Mouse (Mus musculus) stomach, embryonic 15.5 days (tissue): ENCODE data around the gene Esd. TPM values are rescaled to one million over a fixed set of nuclear protein-coding genes. Genes with fewer than 3 reads are reported as not detected.

Experiments
- ATAC-seq: fragments of 200-750 bp; cut with Nextera tagmentation; 2 replicates; pipeline ENCODE4 v1.8.0; 2017; ENCODE audit warnings: low read depth, moderate number of reproducible peaks, moderate TSS enrichment; ENCODE audit not compliant: insufficient read depth, low FRiP score
- H3K27ac ChIP-seq: fragments of 300-500 bp; sonication (generic); 2 replicates; pipeline ENCODE4 v1.5.1; 2015; ENCODE audit warnings: mild to moderate bottlenecking, inconsistent platforms
- H3K27me3 ChIP-seq: fragments of 300-500 bp; sonication (generic); replicated peaks from 2 replicates; pipeline ENCODE4 v1.6.1; 2015; ENCODE audit warnings: inconsistent platforms
- H3K36me3 ChIP-seq: fragments of 300-500 bp; sonication (generic); 2 replicates; pipeline ENCODE4 v1.6.1; 2015; ENCODE audit warnings: inconsistent platforms
- H3K4me1 ChIP-seq: fragments of 300-500 bp; sonication (generic); 2 replicates; pipeline ENCODE4 v1.6.1; 2015; ENCODE audit warnings: inconsistent platforms
- H3K4me2 ChIP-seq: fragments of 300-500 bp; sonication (generic); 2 replicates; pipeline ENCODE4 v1.6.1; 2015; ENCODE audit warnings: mild to moderate bottlenecking, inconsistent platforms
- H3K4me3 ChIP-seq: fragments of 300-500 bp; sonication (generic); replicated peaks from 2 replicates; pipeline ENCODE4 v1.5.1; 2015; ENCODE audit warnings: inconsistent platforms
- H3K9ac ChIP-seq: fragments of 300-500 bp; sonication (generic); 2 replicates; pipeline ENCODE4 v1.6.1; 2015; ENCODE audit warnings: inconsistent platforms
- H3K9me3 ChIP-seq: fragments of 300-500 bp; sonication (generic); 2 replicates; pipeline ENCODE4 v1.6.1; 2016; ENCODE audit warnings: inconsistent platforms
- WGBS: fragments of 180-500 bp; shearing (Covaris S2); methylation state at CpG from one replicate; pipeline ENCODE4 v1.1.7; 2015; 5-methylcytosine and 5-hydroxymethylcytosine counted together
- polyA plus RNA-seq: library from polyadenylated mRNA; unstranded; fragments of >200 nt; fragmentation: Nextera tagmentation; extraction: Ambion mirVana; gene quantifications from 2 replicates; pipeline ENCODE4 v1.2.1, GENCODE M21; 2015

The Esd gene
- polyA plus RNA-seq, 1 experiment from 2014 or later: 320 TPM

DNA sequence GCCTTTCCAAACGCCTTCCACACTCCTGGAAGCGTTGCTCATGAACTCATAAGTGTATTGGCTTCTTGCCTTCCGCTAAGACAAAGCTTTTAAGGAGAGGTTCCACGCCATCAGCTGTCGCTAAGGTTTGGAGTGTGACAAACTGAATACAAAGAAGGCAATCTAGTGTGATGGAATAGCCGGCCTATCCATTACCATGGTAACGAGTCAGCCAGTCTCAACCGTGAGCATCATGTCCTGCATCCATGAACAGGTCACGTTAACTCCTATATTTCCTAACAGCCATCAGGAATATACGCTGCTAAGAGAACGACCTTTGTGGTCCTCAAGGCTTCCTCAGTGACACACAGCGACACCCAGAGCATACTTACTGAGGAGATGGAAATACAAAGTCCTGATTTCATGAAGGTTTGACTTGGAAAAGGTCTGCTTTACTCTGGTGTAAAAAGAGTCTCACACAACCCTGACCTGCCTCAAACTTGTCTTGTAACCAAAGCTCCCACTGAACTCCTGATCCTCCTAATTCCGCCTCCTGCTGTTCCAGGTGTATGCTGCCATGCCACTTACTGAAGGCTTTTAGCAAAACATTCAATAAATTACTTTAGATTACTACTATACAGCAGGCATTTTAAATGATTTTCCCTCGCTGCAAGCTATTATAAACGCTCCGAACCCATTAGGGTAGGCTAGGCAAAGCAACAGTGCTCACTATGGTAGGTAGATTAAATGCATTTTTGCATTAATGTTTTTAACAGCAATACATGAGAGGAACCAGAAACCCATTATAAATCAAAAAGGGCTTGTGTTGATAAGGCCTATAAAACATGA, 66.2 kb downstream of the Esd start:
- ATAC-seq: no peak
- no peaks in the 10 kb centered on the region for H3K4me1 ChIP-seq
- 80% methylated on average over 16 of the region's 16 CpGs for WGBS
- no peak overlapping the region for H3K27ac ChIP-seq
- H3K36me3 ChIP-seq: peaks cover 27% of the 10 kb centered on the region
- H3K4me3 ChIP-seq: no peak overlapping the region
- no peak overlapping the region for H3K9ac ChIP-seq
- no peaks in the 10 kb centered on the region for H3K27me3 ChIP-seq
- no peak overlapping the region for H3K4me2 ChIP-seq
- H3K9me3 ChIP-seq: no peaks in the 10 kb centered on the region

Other genes with a start within 250 kb of the Esd start
- 0.31 and 0.48 TPM in 2 replicates for gene Htr2a, start 91.5 kb upstream of the Esd start, polyA plus RNA-seq
- gene Lrch1, start 215.6 kb downstream of the Esd start, polyA plus RNA-seq: 12.4 and 13.9 TPM in 2 replicates